Mouse (Mus musculus): ENCODE results near the gene Capzb.

The Capzb gene

DNA sequence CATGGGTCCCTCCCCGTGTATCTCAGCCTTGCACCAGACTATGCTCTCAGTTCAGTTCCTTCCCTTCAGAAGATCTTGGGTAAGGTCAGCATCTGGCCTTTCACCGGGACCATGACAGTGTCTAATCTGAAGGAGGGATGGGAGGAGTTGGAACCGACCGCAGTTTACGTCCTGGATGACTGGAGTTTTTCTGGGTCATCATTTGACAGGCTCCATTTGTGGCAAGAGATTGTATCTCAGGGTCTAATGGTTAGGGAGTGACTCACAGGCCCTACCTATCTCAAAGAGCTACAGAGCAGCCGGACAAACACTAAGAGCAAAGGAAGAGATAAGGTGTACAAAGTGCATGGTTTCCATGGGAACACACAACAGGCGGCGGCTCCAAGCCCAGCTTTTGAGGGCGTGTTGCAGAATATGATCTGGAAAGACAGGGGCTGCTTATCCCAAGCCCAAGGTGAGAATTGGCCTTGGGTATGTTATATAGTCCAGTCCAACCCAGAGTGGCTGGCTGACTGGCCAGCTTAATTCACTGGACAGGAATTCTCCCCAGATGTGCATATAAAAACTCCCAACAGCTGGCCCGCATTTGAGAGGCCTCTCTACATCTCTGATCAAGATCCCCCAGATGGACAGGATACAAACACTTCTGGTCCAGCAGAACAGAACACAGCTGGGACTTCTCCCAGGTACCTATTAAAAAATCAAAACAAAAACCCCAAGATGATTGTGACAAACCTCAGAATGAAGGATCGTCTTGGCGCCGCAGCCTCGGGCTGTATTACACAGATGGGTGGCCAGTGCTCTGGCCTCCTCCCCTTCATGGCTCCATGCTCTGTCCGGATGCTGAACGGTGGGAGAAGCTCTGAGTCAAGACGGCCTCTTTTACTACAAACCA lies 12.7 kb upstream of the Capzb start:
- DNase-seq (ENCODE audit: low read depth), result peak; percentile 72

- no peak for DNase-seq (ENCODE audit: low read depth)
Observed at GRCm38 (mm10) chr4:139182511-139182910, 10.2 kb upstream of the Capzb start.

- DNase-seq (ENCODE audit: low read depth), result no peak
Observed at GRCm38 (mm10) chr4:139185766-139186442, 6.8 kb upstream of the Capzb start.

DNA sequence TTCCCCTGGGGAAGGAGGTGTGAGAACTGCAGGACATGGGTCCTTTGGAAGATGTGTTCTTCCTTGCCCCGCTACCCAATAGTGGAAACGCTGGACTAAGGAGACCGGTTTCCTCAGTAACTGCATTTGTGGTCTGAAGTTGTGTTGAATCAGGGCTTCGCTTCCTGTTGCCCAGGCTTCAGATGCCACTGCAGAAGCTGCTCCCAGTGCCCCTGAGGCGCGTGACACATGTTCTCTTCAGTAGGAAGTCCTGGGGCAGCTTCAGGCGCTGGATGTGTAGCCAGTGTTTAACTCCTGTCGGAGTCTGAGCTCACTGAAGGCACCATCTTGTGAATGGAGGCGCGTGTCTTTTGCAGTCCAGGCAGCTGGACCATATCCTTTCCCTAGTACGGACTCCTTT lies 4.8 kb upstream of the Capzb start:
- DNase-seq (ENCODE audit: low read depth), result no peak

DNA sequence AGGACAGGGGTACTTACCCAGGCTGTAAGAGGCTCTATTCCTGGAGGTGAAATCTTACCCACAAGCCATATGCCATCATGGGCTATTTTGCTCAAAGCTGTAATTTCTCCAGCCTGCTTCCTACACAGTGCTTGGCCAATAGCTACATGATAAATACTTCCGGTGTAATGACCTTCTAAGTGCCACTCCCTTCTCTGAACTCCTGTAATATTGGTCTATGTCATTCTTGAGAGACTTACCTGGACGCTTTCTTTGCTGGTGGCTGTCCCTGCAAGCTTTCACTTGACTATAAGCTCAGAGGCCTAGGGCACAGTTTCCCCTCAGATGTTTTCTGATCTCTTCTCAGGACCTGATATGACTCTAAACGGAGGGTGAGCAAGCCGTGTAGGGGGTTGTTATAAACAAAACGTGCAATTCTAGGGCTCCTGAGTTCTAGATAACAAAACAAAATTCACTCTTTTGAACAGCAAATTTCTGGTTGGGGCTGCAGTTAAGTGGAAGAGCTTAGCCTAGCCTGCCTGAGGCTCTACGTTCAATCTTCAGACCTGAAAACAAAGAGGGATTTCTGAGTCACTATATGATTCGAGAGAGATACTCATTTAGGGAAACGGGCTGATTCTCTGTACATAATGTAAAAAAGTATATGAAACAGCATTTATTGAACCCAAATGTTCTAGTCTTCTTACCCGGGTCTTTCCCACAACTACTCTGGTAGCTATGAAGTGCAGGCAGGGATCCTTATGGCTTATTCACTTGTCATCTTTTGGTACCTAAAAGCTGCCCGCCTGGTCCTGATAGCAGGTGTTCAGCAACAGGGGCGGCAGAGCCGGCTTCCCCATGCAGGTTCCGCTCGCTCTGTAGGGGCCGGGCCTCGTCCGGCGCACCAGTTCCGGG lies 847 bp upstream of the Capzb start:
- DNase-seq (ENCODE audit: low read depth), result no peak

- no peak for DNase-seq (ENCODE audit: low read depth)
Observed at GRCm38 (mm10) chr4:139193176-139194093, 736 bp downstream of the Capzb start.

DNA sequence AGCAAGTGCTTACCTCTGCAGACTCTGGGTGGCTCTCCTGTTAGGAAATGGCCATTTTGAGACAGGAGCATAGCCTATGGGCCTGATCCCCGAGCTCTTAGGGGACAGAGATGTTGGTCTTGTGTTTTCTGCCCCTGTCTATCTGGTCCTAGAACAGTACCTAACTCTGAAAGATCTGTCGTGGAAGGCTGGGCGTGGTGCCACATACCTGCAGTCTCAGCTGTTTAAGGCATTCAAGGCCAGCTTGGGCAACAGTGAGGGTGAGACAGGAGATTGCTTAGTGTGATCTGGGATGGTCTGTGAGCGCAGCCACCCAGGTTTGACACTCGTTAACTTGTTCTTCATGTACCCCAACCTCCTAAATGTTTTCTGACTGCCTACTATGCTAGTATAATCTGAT lies 2.4 kb downstream of the Capzb start:
- DNase-seq (ENCODE audit: low read depth), result no peak

- no peak for DNase-seq (ENCODE audit: low read depth)
Observed at GRCm38 (mm10) chr4:139196464-139196863, 3.8 kb downstream of the Capzb start.

- DNase-seq (ENCODE audit: low read depth), result no peak
Observed at GRCm38 (mm10) chr4:139196949-139197348, 4.2 kb downstream of the Capzb start.

- no peak for DNase-seq (ENCODE audit: low read depth)
Observed at GRCm38 (mm10) chr4:139197453-139197852, 4.8 kb downstream of the Capzb start.

DNA sequence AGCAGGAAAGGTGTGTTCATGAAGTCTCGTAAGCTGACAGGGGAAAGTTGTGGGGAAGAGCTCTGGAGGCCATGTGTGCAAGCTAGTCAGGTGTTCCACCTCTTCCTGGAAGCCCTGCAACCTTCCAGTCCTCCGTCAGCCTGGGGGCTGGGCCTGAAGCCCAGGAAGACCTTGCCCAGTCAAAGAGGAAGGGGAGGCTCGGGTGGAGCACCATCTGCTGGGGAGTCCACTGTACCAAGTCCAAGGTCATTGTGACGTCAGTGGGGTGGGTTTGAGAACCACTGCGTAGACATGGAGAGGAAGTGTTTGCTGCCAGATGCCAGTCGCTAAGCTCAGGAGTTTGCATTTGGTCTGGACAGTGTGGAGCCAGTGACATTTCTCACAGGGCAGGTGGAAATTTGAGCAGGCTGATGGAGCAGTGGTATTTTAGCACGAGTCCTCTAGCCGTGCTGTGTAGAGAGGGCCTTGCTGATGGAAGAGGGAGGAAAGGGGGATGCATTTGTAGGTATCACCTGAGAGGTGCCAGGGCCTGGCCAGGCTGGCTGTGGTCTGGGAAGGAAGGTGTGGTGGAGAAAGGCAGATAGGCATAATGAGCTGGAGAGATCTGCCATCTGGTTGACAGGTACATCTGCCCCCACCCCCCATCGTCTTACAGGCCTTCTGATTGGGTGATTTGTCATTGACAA lies 5.4 kb downstream of the Capzb start:
- no peak for DNase-seq (ENCODE audit: low read depth)

DNA sequence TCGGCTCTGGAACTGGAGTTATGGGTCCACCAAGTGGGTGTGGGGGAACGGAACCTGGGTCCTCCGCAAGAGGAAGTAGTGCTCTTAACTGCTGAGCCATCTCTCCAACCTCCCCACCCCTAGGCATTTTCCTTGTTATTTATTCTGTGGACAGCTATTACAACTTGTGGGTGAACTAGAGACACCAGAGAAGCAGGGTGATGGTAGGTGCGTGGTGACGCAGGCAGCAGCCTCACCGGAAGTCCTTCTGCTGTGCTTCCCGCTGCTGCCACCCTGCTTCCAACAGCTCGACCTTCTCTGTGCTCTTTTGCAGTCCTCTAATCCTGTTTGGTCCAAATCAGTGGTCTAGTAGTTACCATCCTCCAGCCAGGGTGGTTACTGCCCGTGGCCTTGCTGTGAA lies 6.4 kb downstream of the Capzb start:
- no peak for DNase-seq (ENCODE audit: low read depth)

- peak; percentile 37 for DNase-seq (ENCODE audit: low read depth)
Observed at GRCm38 (mm10) chr4:139199703-139200340, 7.1 kb downstream of the Capzb start.

GRCm38 (mm10) chr4:139200946-139201345 lies 8.2 kb downstream of the Capzb start:
- no peak for DNase-seq (ENCODE audit: low read depth)

- no peak for DNase-seq (ENCODE audit: low read depth)
Observed at GRCm38 (mm10) chr4:139202556-139202955, 9.9 kb downstream of the Capzb start.

DNA sequence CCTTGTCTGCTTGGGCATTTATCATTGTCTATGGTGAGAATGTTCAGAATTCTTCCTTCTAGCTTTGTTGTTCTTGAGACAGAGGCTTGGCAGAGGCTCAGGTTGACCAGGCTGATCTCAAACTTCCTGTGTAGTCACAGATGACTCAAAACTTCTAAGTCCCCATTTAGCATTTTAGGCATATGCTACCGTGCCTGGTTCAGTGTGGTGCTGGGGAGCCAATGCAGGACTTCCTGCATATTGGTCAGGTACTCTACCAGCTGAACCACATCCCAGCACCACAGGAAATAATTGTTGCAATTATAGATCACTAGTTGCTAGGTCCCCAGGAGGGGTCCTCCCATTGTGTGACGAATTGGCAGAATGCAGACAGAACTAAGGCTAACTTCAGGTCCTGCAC lies 10.7 kb downstream of the Capzb start:
- no peak for DNase-seq (ENCODE audit: low read depth)

- DNase-seq (ENCODE audit: low read depth), result peak; percentile 42
Observed at GRCm38 (mm10) chr4:139205842-139206241, 13.1 kb downstream of the Capzb start.

DNA sequence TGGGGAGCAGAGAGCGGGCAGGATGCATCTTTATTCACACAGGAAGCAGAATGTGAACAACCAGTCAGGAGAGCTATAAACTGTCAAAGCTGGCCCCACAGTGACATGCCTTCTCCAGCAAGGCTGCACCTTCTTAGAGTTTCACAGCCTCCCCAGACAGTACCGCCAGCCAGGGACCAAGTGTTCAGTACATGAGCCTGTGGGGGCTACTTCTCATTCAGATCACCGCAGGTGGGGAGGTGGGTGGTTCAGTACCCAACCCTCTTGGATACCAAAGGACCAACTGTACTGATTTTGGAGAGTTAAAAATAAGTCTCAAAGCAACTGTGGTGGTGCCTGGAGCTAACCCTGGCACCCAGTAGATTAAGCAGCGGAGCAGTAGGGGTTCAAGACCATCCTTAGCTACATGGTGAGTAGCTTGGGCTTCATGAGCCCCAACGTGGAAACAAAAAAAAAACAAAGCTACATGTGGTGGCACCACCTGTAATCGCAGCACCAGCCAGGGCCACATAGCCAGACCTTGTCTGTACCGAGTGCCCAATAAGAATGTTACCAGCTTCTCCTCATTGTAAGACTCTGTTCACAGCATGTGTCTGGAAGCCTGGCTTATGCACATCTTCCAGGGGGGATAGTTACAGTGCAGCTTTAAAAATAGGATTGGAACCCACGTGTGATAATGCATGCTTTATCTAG lies 13.8 kb downstream of the Capzb start:
- no peak for DNase-seq (ENCODE audit: low read depth)
